Mouse (Mus musculus) stomach, postnatal 0 days (tissue): ENCODE measurements at regions not wholly inside any gene's neighbourhood (a gene's known extent, or its start where the extent isn't known, plus 50 kb on each side); places are given as distances from the start of the nearest gene placed in this dataset.

Experiments
- ATAC-seq: fragments of 200-750 bp; cut with Nextera tagmentation; 2 replicates; pipeline ENCODE4 v1.8.0; 2017; ENCODE audit not compliant: low FRiP score, low TSS enrichment
- DNase-seq: peaks from one replicate; pipeline ENCODE4 v3.0.0-alpha.2; 2016; ENCODE audit warnings: low spot score
- H3K27ac ChIP-seq: fragments of 300-500 bp; sonication (generic); replicated peaks from 2 replicates; pipeline ENCODE4 v1.5.1; 2014; ENCODE audit warnings: mild to moderate bottlenecking, control low read depth
- H3K27me3 ChIP-seq: fragments of 300-500 bp; sonication (generic); 2 replicates; pipeline ENCODE4 v1.6.1; 2014; ENCODE audit warnings: low read length; ENCODE audit not compliant: control insufficient read depth, insufficient read depth
- H3K36me3 ChIP-seq: fragments of 300-500 bp; sonication (generic); 2 replicates; pipeline ENCODE4 v1.6.1; 2014; ENCODE audit warnings: low read length, mixed read lengths; ENCODE audit not compliant: control insufficient read depth, insufficient read depth
- H3K4me1 ChIP-seq: fragments of 300-500 bp; sonication (generic); replicated peaks from 2 replicates; pipeline ENCODE4 v1.6.1; 2014; ENCODE audit warnings: antibody characterized with exemption; ENCODE audit not compliant: control insufficient read depth, insufficient read depth
- H3K4me2 ChIP-seq: fragments of 300-500 bp; sonication (generic); replicated peaks from 2 replicates; pipeline ENCODE4 v1.6.1; 2014; ENCODE audit warnings: low read depth, mild to moderate bottlenecking, control low read depth, moderate library complexity
- H3K4me3 ChIP-seq: fragments of 300-500 bp; sonication (generic); 2 replicates; pipeline ENCODE4 v1.5.1; 2014; ENCODE audit warnings: low read depth, low read length, control low read depth
- H3K9ac ChIP-seq: fragments of 300-500 bp; sonication (generic); 2 replicates; pipeline ENCODE4 v1.6.1; 2014; ENCODE audit warnings: mild to moderate bottlenecking, low read length, control low read depth, mixed read lengths
- H3K9me3 ChIP-seq: fragments of 300-500 bp; sonication (generic); 2 replicates; pipeline ENCODE4 v1.6.1; 2016; ENCODE audit warnings: low read length; ENCODE audit not compliant: control insufficient read depth
- CTCF ChIP-seq: IDR thresholded peaks from 2 replicates; pipeline ENCODE4 v1.5.1; 2016; ENCODE audit warnings: antibody characterized with exemption, low read depth, mild to moderate bottlenecking, moderate library complexity
- EP300 ChIP-seq: optimal IDR thresholded peaks from 2 replicates; pipeline ENCODE3; 2016; ENCODE audit warnings: antibody characterized with exemption
- WGBS: fragments of 180-500 bp; shearing (Covaris S2); extraction: QIAGEN DNeasy Blood & Tissue Kit; methylation state at CpG from one replicate; pipeline ENCODE4 v1.1.7; 2014; 5-methylcytosine and 5-hydroxymethylcytosine counted together

DNA sequence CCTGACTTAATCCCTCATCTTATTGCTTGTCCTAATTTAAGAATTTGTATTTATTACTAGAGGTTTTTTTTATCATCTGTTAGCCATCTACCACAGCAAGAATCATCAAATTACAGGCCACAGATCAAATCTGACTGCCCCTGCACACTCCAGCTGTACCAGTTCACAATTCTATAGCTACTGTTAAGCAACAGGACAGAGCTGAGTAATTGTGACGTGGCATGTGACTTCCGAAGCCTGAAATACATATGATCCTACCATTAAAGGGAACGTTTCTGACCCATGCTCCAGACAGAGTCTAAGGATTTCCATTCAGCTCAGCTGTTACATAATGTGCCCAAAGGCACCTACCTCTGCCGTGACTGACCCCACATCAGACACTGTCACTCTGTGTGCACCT, 74.0 kb upstream of the Mboat1 start:
- DNase-seq (no peak), ATAC-seq (no peak)
- Histone ChIP-seq H3K9me3 (no peaks in the 10 kb centered on the region), H3K27me3 (no peaks in the 10 kb centered on the region), H3K4me2 (no peak overlapping the region), H3K4me1 (no peaks in the 10 kb centered on the region), H3K27ac (no peak overlapping the region), H3K9ac (no peak overlapping the region), H3K36me3 (no peaks in the 10 kb centered on the region), H3K4me3 (no peak overlapping the region)
- no peak for TF ChIP-seq CTCF
- no peak for TF ChIP-seq EP300
- 72% methylated on average over 4 of the region's 4 CpGs for WGBS

DNA sequence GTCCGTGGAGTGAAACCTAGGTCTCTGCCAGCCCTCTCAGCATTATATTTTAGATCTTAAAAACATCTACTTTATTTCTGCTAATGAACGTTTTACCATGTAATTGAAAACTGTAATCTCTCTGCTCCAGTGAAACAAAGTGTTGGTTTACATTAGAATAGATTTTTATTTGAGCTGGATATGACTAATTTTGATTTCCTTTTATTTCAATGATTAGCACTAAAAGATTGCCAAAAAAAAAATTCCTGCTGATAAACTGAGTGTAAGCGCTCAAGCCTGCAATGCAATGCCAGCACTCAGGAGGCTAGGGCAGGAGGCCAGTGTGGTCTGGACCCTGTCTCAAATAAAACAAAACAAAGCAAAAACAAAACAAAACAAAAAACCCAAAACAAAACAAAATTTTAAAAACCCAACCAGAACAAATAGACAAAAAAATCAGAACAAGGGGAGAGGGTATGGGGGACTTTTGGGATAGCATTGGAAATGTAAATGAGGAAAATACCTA, 69.3 kb upstream of the E2f3 start:
- TF ChIP-seq CTCF (no peak), EP300 (no peak)
- no peak overlapping the region for H3K4me2 ChIP-seq
- 61% methylated on average over 3 of the region's 3 CpGs for WGBS
- H3K9ac ChIP-seq, result no peak overlapping the region
- H3K4me3 ChIP-seq, result no peak overlapping the region
- H3K4me1 ChIP-seq, result no peaks in the 10 kb centered on the region
- H3K27me3 ChIP-seq, result no peaks in the 10 kb centered on the region
- H3K36me3 ChIP-seq, result no peaks in the 10 kb centered on the region
- no peaks in the 10 kb centered on the region for H3K9me3 ChIP-seq
- ATAC-seq (no peak), DNase-seq (no peak)
- H3K27ac ChIP-seq, result no peak overlapping the region

DNA sequence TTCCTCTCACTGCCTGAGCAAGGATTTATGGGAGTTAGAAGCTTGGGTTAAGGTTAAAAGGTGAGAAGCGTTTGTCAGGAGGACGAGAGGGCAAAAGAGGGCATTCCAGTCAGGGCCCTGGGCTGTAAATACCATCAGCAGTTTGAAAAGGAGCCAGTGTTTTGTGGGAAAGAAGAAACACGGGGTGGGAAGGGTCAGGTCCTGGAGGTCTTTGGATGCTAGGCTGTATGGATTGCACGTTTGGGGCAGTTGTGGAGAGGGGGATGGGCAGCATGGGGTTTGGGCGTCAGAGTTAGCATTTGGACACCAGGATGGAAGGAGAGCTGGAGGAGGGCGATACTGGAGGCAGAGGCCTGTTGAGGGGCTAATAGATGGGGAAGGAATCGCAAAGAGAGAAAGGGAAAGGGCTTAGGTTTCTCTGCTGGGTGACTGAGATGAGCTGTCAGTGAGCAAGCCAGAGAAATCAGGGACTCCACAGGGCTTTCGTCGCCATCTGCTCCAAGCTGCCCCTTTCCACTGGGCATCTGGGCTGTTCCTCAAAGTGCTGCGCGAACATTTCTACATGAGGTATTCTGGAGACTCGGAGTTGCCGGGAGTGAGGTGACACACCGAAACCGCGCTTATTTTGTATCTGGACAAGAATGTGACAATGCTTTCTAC, 66.2 kb upstream of the E2f3 start:
- Histone ChIP-seq H3K4me1 (no peaks in the 10 kb centered on the region), H3K9ac (no peak overlapping the region), H3K4me3 (no peak overlapping the region), H3K36me3 (no peaks in the 10 kb centered on the region), H3K9me3 (no peaks in the 10 kb centered on the region), H3K27me3 (no peaks in the 10 kb centered on the region), H3K27ac (no peak overlapping the region), H3K4me2 (no peak overlapping the region)
- WGBS, result 55% methylated on average over 16 of the region's 16 CpGs
- no peak for DNase-seq
- no peak for ATAC-seq
- TF ChIP-seq EP300, result no peak
- TF ChIP-seq CTCF, result no peak

DNA sequence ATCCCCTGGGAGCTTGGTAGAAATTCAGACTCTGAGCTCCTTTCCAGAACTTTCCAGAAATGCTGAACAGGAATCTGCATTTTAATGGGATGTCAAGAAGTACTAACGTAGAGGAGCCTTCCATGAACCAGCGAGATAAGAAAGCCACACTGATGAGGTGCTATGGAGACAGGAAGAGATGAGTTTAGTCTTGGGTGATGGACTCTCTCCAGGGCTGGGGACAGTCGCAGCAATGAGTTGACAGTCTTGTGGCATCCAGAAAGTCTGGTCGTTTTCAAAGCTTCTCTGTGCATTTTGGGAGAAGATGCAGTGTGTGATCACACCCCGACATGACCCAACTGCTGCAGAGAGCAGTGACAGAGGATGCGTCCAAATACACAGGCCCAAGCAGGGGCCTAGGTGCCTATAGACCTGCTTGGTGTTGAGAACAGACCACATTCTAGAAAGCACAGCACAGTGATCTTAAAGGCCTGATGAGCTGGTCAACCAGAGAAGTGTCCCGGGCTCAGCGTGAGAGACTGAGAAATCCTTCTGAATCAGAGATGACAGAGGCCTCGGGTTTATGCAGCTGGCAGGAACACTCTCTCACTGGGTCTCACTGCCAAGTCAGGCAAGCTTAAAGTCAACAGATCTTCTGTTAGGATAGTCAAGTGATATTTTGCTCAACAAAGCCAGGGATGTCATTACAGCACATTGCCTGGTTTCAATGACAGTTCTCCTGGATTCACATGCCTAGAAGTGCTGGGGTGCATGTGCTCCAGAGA, 65.1 kb upstream of the E2f3 start:
- Histone ChIP-seq H3K36me3 (no peaks in the 10 kb centered on the region), H3K4me2 (no peak overlapping the region), H3K4me1 (no peaks in the 10 kb centered on the region), H3K27ac (no peak overlapping the region), H3K9me3 (no peaks in the 10 kb centered on the region), H3K9ac (no peak overlapping the region), H3K27me3 (no peaks in the 10 kb centered on the region), H3K4me3 (no peak overlapping the region)
- DNase-seq, result no peak
- 58% methylated on average over 9 of the region's 9 CpGs for WGBS
- no peak for TF ChIP-seq EP300
- no peak for TF ChIP-seq CTCF
- no peak for ATAC-seq

DNA sequence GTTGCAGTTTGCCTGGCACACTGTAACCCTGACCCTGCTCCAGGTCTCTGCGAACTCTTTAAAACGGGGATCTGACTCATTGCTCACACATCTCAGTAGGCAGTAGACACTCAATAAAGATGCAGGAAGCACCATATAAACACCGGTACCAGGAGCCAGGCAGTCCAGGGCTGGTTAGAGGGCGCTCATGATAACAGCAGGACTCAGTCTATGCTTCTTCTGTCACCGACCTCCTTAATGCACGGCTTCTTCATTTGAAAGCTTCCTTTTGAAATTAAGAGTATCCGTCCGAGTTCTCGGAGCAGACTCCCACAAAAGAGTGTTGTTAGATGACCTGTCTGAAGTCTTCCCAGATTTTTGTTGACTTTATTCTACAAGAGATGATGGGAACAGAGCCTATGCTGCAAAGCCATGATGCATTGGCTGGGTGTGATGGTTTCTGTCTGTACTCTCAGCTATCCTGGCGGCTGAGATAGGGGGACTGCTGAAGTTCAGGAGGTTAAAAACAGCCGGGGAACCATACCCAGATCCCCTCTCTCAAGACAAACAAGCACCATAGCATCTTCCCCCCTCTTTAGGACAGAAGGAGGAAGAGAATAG, 62.5 kb upstream of the E2f3 start:
- DNase-seq (no peak), ATAC-seq (no peak)
- no peak for TF ChIP-seq CTCF
- TF ChIP-seq EP300, result no peak
- no peak overlapping the region for H3K9ac ChIP-seq
- WGBS, result 60% methylated on average over 11 of the region's 11 CpGs
- no peak overlapping the region for H3K4me2 ChIP-seq
- H3K27ac ChIP-seq, result no peak overlapping the region
- no peak overlapping the region for H3K4me3 ChIP-seq
- no peaks in the 10 kb centered on the region for H3K4me1 ChIP-seq
- no peaks in the 10 kb centered on the region for H3K9me3 ChIP-seq
- no peaks in the 10 kb centered on the region for H3K36me3 ChIP-seq
- no peaks in the 10 kb centered on the region for H3K27me3 ChIP-seq
